Mouse (Mus musculus): ENCODE results near the gene Fbxo48.

Fbxo48 gene

GRCm38 (mm10) chr11:16969650-16970049 lies 18.5 kb downstream of the Fbxo48 start:
- DNase-seq (ENCODE audit: extremely low read depth, insufficient read length, low spot score), result no peak

- DNase-seq (ENCODE audit: extremely low read depth, insufficient read length, low spot score), result no peak
These were observed 20.9 kb downstream of the Fbxo48 start for GRCm38 (mm10) chr11:16972027-16972426.

GRCm38 (mm10) chr11:16973086-16973485 lies 21.9 kb downstream of the Fbxo48 start:
- DNase-seq (ENCODE audit: extremely low read depth, insufficient read length, low spot score), result no peak

GRCm38 (mm10) chr11:16976937-16977336 lies 25.8 kb downstream of the Fbxo48 start:
- DNase-seq (ENCODE audit: extremely low read depth, insufficient read length, low spot score), result no peak

- DNase-seq (ENCODE audit: extremely low read depth, insufficient read length, low spot score), result no peak
These were observed 26.4 kb downstream of the Fbxo48 start for GRCm38 (mm10) chr11:16977611-16978010.

GRCm38 (mm10) chr11:16978161-16978707 lies 27.1 kb downstream of the Fbxo48 start:
- DNase-seq (ENCODE audit: extremely low read depth, insufficient read length, low spot score), result no peak

GRCm38 (mm10) chr11:16986550-16987187 lies 35.5 kb downstream of the Fbxo48 start:
- DNase-seq (ENCODE audit: extremely low read depth, insufficient read length, low spot score), result no peak

- no peak for DNase-seq (ENCODE audit: extremely low read depth, insufficient read length, low spot score)
These were observed 36.7 kb downstream of the Fbxo48 start for GRCm38 (mm10) chr11:16987745-16988328.

GRCm38 (mm10) chr11:16989885-16990284 lies 38.7 kb downstream of the Fbxo48 start:
- DNase-seq (ENCODE audit: extremely low read depth, insufficient read length, low spot score), result no peak

- DNase-seq (ENCODE audit: extremely low read depth, insufficient read length, low spot score), result no peak
These were observed 41.7 kb downstream of the Fbxo48 start for GRCm38 (mm10) chr11:16992880-16993279.

- no peak for DNase-seq (ENCODE audit: extremely low read depth, insufficient read length, low spot score)
These were observed 45.6 kb downstream of the Fbxo48 start for GRCm38 (mm10) chr11:16996818-16997217.

- DNase-seq (ENCODE audit: extremely low read depth, insufficient read length, low spot score), result no peak
These were observed 46.3 kb downstream of the Fbxo48 start for GRCm38 (mm10) chr11:16997465-16997864.

GRCm38 (mm10) chr11:16999387-16999786 lies 48.2 kb downstream of the Fbxo48 start:
- no peak for DNase-seq (ENCODE audit: extremely low read depth, insufficient read length, low spot score)

- no peak for DNase-seq (ENCODE audit: extremely low read depth, insufficient read length, low spot score)
These were observed 48.8 kb downstream of the Fbxo48 start for GRCm38 (mm10) chr11:16999933-17000332.

GRCm38 (mm10) chr11:17000353-17001334 lies 49.5 kb downstream of the Fbxo48 start:
- peak; percentile 20 for DNase-seq (ENCODE audit: extremely low read depth, insufficient read length, low spot score)

- DNase-seq (ENCODE audit: extremely low read depth, insufficient read length, low spot score), result no peak
These were observed 51.7 kb downstream of the Fbxo48 start for GRCm38 (mm10) chr11:17002739-17003373.

GRCm38 (mm10) chr11:17003757-17004156 lies 52.6 kb downstream of the Fbxo48 start:
- DNase-seq (ENCODE audit: extremely low read depth, insufficient read length, low spot score), result no peak

Data from 3134 (cell line).